Mouse (Mus musculus): ENCODE data around the gene Ltb. TPM values are rescaled to one million over a fixed set of nuclear protein-coding genes. Genes with fewer than 3 reads are reported as not detected.

Ltb gene
- polyA plus RNA-seq, 1 experiment from 2014 or later: 2.2 TPM

DNA sequence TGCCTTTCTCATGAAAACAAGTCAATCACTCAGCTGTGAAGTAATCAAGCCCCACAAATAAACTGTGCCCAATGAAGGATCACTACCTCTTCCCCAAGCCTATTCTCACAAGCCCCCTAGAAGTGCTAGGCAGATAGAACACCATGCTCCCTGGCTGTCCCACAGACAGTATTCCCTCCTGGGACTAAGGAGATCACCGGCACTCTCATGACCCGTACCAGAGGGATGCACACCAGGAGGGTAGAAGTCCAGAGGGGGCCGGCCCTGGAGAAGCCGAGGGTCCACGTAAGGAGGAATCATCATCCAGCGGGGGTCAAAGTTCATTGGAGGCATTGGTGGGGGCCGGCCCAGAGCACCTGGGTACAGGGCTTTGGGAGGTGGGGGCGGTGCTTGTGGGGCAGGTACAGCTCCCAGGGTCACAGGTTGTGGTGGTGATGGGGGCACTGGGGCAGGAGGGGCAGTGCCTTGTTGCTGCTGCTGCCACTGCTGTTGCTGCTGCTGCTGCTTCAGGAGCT is 36.5 kb upstream of the Ltb start:
- Histone ChIP-seq H3K27ac (no peak overlapping the region), H3K36me3 (peaks cover 93% of the 10 kb centered on the region), H3K4me2 (no peak overlapping the region), H3K27me3 (no peaks in the 10 kb centered on the region), H3K9ac (no peak overlapping the region), H3K9me3 (no peaks in the 10 kb centered on the region), H3K4me1 (peaks cover 13% of the 10 kb centered on the region), H3K4me3 (no peak overlapping the region)
- no peak for ATAC-seq (ENCODE audit: borderline replicate concordance, extremely low read depth, low FRiP score, low TSS enrichment)
- WGBS: 98% methylated on average over 8 of the region's 8 CpGs

DNA sequence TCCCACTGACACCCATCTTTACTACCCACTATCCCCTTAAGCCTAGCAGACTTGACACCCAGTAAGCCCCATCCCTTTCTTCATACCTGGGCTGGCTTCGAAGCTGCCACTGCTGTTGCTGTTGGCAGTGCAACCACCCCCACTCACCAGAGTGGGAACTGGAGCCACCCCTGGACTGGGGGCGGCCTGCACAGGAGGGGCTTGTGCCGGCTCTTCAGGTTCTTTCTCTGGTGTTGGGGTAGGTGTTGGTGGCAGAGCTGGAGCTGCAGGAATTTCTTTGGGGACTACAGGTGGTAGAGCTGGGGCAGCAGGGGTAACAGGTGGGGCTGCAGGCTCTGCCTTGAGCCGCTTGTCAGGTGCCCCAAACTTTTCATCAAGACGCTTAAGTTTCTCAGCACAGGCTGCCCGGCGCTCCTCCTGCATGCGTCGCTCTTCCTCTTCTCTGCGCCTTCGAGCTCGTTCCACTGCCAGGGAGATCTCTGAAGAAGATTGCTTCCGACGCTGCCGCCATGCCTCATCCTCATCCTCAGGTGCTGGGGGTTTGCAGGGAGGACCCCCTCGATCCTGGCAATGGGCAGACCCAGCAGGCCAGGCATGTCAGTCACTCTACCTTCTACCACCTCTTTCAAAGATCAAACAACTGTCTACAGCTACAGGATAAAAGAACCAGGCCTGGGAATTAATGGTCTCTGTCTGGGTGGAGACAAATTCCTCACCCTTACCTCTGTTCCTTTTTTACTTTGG is 35.2 kb upstream of the Ltb start:
- H3K4me2 ChIP-seq: no peak overlapping the region
- ATAC-seq (ENCODE audit: borderline replicate concordance, extremely low read depth, low FRiP score, low TSS enrichment): no peak

DNA sequence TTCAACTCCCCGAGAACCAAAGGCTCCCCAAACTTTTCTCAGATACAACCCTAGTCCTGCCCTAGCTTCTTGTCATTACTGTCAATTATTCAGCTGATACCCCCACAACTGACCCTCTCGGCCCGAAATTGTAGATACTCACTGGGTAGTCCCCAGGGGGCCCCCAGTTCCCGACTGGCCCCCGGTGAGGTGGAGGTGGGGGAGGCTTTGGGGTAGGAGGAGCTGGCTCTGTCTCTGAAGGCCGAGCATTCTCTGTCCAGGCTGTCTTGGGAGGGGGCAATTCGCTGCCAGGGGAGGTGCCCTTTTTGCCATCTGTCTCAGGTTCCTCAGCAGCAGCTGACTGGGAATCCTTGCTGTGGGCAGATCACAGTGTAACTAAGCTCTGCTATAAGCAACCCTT is 34.6 kb upstream of the Ltb start:
- peaks cover 74% of the 10 kb centered on the region for H3K36me3 ChIP-seq
- WGBS: 80% methylated on average over 7 of the region's 7 CpGs
- peaks cover 16% of the 10 kb centered on the region for H3K4me1 ChIP-seq
- no peak for ATAC-seq (ENCODE audit: borderline replicate concordance, extremely low read depth, low FRiP score, low TSS enrichment)
- H3K4me2 ChIP-seq: no peak overlapping the region
- H3K4me3 ChIP-seq: no peak overlapping the region
- H3K27ac ChIP-seq: no peak overlapping the region
- no peaks in the 10 kb centered on the region for H3K9me3 ChIP-seq
- no peak overlapping the region for H3K9ac ChIP-seq
- no peaks in the 10 kb centered on the region for H3K27me3 ChIP-seq

More for the DNA sequence above, 35.2 kb upstream of the Ltb start:
- no peak overlapping the region for H3K27ac ChIP-seq
- H3K9me3 ChIP-seq: no peaks in the 10 kb centered on the region
- no peak overlapping the region for H3K4me3 ChIP-seq
- peaks cover 16% of the 10 kb centered on the region for H3K4me1 ChIP-seq
- 88% methylated on average over 16 of the region's 16 CpGs for WGBS
- H3K36me3 ChIP-seq: peaks cover 80% of the 10 kb centered on the region
- no peak overlapping the region for H3K9ac ChIP-seq
- H3K27me3 ChIP-seq: no peaks in the 10 kb centered on the region

DNA sequence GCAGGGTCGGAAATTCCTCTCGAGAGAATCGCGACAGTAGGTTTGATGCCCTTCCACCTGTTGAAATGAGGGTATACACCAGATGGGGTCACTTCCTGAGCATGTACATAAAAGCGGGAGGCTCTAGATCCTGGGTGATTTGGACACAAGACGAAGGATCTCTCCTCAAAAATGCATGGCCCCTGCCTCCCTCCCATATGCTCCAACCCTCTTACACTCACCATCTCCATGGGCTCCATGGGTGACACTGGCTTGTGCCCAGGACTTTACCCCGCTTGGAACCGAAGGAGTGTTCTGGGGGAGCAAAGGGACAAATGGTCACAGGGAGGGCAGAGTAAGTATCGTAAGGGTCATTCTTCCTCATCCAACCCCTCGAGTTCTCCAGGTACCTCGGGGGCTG is 32.8 kb upstream of the Ltb start:
- Histone ChIP-seq H3K4me3 (no peak overlapping the region), H3K4me2 (no peak overlapping the region), H3K9ac (no peak overlapping the region)

DNA sequence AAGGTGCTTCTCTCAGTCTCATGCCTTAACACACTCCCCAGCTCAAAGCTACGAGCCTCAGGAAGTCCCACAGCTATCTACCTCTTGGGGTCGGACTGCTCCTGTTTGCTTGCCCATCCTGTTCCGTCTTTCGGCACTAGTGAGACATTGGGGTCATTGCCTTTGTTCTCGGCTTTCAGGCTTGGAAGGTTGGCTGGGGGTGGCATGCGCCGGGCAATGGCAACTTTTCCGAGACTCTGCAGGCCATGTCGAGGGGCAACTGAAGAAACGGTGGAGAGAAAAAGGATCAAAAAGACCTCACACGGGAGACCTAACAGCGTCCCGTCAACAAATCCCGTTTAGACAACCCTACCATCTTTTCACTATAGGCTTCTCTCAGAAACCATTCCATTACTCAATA is 32.1 kb upstream of the Ltb start:
- no peak for ATAC-seq (ENCODE audit: borderline replicate concordance, extremely low read depth, low FRiP score, low TSS enrichment)
- peak overlapping the region; percentile 89 for H3K4me2 ChIP-seq
- peaks cover 49% of the 10 kb centered on the region for H3K36me3 ChIP-seq
- H3K9me3 ChIP-seq: no peaks in the 10 kb centered on the region
- peak overlapping the region; percentile 97; the same call in 1 of the 2 replicates for H3K9ac ChIP-seq
- H3K4me1 ChIP-seq: peaks cover 29% of the 10 kb centered on the region
- 52% methylated on average over 14 of the region's 14 CpGs for WGBS
- no peaks in the 10 kb centered on the region for H3K27me3 ChIP-seq
- H3K27ac ChIP-seq: no peak overlapping the region
- peak overlapping the region; percentile 90 for H3K4me3 ChIP-seq

More for the DNA sequence above, 32.8 kb upstream of the Ltb start:
- no peaks in the 10 kb centered on the region for H3K27me3 ChIP-seq
- H3K27ac ChIP-seq: no peak overlapping the region
- H3K36me3 ChIP-seq: peaks cover 56% of the 10 kb centered on the region
- no peaks in the 10 kb centered on the region for H3K9me3 ChIP-seq
- 80% methylated on average over 11 of the region's 11 CpGs for WGBS
- peaks cover 25% of the 10 kb centered on the region for H3K4me1 ChIP-seq
- no peak for ATAC-seq (ENCODE audit: borderline replicate concordance, extremely low read depth, low FRiP score, low TSS enrichment)

DNA sequence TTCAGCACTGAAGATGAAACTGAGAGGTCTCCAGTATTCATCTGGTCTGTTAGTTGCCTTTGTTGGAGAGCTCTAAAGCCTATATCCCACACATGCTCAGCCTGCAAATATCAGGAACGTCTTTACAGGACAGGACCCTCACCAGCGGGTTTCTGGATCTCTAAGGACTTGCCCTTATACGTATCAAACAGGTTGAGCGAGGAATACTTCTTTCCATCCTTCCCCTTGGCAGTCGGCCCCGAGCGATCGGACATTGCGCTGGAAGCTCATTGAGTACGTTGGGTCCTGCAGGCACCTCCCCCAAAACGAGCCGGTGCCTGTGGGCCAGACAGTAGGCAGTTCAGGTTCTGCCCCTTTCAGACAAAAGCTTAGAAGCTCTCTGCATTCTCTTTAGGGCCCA is 31.5 kb upstream of the Ltb start:
- Histone ChIP-seq H3K27ac (no peak overlapping the region), H3K9me3 (no peaks in the 10 kb centered on the region), H3K4me1 (peaks cover 29% of the 10 kb centered on the region), H3K36me3 (peaks cover 43% of the 10 kb centered on the region), H3K9ac (peak overlapping the region; percentile 97), H3K4me3 (peak overlapping the region; percentile 90), H3K4me2 (peak overlapping the region; percentile 89), H3K27me3 (no peaks in the 10 kb centered on the region)
- ATAC-seq (ENCODE audit: borderline replicate concordance, extremely low read depth, low FRiP score, low TSS enrichment): no peak
- WGBS: 16% methylated on average over 12 of the region's 12 CpGs

DNA sequence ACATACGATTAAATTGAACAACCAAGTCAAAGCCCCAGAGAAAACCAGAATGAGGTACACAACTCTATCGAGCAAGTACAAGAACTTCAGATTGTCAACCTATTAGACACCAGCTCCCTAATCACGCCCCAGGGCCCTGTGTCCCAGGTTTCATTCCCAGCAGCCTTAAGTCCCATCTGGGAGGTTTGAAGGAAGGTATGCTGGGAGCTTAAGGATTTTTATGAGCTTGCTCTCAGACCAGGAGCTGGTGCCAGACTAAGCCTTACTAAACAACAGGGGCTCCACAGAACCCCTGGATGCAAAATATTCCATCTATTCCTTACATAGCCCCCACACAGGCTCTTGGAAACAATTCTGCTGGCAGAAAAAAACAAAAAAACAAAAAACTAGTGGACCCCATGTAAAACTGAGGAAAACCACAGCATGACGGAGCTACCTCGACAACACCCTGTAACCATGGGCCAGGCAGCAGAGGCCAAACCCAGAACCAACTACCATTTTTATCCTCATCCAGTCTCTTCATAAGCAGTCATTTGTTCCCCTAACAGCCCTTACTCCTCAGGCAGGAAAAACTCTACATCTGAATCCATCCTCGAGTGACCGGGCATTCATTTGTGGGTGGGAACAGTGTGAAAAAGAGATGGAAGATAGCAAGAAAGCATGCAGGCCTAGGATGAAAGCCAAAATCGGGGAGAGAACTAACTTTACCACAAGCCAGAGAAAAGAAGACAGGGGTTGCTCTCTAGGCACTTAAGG is 30.7 kb upstream of the Ltb start:
- peak overlapping the region; percentile 94 for H3K27ac ChIP-seq
- no peaks in the 10 kb centered on the region for H3K27me3 ChIP-seq
- H3K9ac ChIP-seq: peak overlapping the region; percentile 97
- H3K9me3 ChIP-seq: no peaks in the 10 kb centered on the region
- 5% methylated on average over 8 of the region's 8 CpGs for WGBS
- H3K4me1 ChIP-seq: peaks cover 29% of the 10 kb centered on the region
- H3K4me2 ChIP-seq: peak overlapping the region; percentile 89
- H3K4me3 ChIP-seq: peak overlapping the region; percentile 90
- peaks cover 35% of the 10 kb centered on the region for H3K36me3 ChIP-seq
- ATAC-seq (ENCODE audit: borderline replicate concordance, extremely low read depth, low FRiP score, low TSS enrichment): no peak

DNA sequence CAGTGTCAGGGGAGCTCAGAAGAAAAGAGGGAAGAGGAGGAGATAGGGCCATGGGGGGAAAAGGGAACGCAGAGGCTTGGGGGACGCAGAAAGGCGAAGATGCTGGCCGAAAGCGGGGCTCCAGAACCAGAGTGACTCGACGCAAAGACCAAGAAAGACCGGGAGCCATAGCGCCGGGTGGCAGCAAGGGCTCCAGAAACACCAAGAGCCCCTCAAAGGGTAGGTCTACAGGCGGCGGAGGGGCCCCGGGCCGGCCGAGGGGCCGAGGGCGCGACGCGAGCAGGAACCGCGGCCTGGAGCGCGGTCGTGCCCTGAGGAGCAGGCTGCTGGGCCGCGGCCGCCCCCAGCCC is 30.0 kb upstream of the Ltb start:
- peak overlapping the region; percentile 90 for H3K4me3 ChIP-seq
- H3K9ac ChIP-seq: peak overlapping the region; percentile 97
- 0% methylated on average over 14 of the region's 28 CpGs for WGBS
- peaks cover 29% of the 10 kb centered on the region for H3K4me1 ChIP-seq
- H3K27ac ChIP-seq: peak overlapping the region; percentile 94
- ATAC-seq (ENCODE audit: borderline replicate concordance, extremely low read depth, low FRiP score, low TSS enrichment): no peak
- no peaks in the 10 kb centered on the region for H3K9me3 ChIP-seq
- H3K4me2 ChIP-seq: peak overlapping the region; percentile 89
- no peaks in the 10 kb centered on the region for H3K27me3 ChIP-seq
- peaks cover 28% of the 10 kb centered on the region for H3K36me3 ChIP-seq

DNA sequence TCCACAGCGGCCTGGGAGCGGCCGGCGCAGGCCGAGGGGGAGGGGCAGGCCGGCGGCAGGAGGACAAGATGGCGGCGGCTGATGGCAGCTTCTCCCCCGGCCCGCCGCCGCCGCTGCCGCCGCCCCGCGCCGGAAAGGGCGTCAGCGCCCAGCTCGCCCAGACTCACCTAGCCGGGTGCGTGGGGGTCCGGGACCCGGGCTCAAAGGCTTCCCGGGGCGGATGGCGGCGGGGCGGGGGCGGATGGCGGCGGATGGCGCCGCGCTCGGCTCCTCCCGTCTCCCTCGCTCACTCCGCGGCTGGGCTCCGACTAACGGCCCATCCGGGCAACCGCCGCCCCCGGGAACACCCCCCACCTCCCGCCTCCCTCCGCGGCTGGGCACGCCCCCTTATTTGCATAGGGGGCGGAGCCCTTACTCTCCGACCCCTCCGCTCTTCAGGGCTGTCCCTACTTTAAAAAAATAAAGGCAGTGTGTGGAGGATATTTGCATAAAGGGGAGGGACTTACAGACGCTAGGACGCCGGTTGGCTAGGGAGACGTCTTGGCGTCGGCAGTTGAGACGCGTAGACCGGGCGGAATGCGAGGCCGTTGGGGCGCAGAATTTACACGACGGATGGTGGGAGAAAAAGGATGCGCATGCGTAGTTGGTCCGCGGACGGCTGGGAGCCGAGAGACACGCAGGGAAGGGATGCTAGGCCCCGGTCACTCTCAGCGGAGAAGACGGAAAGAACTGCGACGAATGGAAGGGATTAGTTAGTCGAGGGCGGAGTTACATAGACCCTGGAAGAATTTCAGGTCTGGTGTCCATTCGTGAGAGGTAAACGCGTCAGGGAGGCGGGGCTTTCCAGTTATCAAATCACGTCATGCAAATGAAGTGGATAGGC is 29.4 kb upstream of the Ltb start, which contains the start of gene Prrc2a:
Gene Prrc2a (minus strand): TSS at position 330 of the 883 bp plus-strand sequence.
- under 1% methylated on average over 54 of the region's 89 CpGs for WGBS
- H3K9me3 ChIP-seq: no peaks in the 10 kb centered on the region

DNA sequence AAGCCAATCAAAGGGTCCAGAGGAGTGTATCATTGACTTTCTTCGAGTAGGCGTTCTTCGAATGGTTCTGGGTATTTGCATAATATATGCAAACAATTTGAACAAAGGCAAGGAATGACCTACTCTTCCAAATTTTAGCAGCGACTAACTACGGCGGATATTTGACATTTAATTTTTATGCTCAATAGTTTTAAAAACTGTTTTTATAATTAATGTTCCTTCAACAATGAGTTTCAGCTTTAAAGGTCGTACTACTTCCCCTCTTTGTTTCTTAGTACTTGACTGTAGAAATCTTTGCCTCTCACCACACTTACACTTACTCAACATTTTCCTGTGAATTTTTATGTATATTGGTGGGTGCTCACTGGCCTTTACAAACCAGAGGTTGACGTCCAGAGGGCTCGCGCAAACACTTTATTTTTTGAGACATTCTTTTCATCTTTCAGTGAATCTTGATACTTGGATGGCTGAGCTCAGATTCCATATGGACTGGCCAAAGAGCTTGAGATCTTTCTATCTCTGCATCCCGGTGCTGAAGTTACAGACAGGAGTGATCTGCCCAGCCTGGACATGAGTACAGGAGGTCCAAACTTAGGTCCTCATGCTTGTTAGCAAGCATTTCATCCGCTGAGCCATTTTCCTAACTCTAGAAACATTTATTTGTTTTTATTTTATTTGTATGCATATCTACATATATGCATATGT is 28.6 kb upstream of the Ltb start:
- no peaks in the 10 kb centered on the region for H3K27me3 ChIP-seq
- WGBS: 17% methylated on average over 12 of the region's 12 CpGs
- peak; percentile 85 for ATAC-seq (ENCODE audit: borderline replicate concordance, extremely low read depth, low FRiP score, low TSS enrichment)
- H3K27ac ChIP-seq: peak overlapping the region; percentile 100
- H3K4me2 ChIP-seq: peak overlapping the region; percentile 58
- H3K4me1 ChIP-seq: peaks cover 29% of the 10 kb centered on the region
- H3K9me3 ChIP-seq: no peaks in the 10 kb centered on the region
- H3K9ac ChIP-seq: peak overlapping the region; percentile 59
- peak overlapping the region; percentile 90 for H3K4me3 ChIP-seq
- H3K36me3 ChIP-seq: peaks cover 14% of the 10 kb centered on the region

More for the DNA sequence above, 29.4 kb upstream of the Ltb start, which contains the start of gene Prrc2a:
- H3K27ac ChIP-seq: peak within 1 kb of the TSS; percentile 100
- peaks cover 22% of the 10 kb centered on the region for H3K36me3 ChIP-seq
- H3K4me2 ChIP-seq: peak within 1 kb of the TSS; percentile 89
- peaks cover 29% of the 10 kb centered on the region for H3K4me1 ChIP-seq
- no peaks in the 10 kb centered on the region for H3K27me3 ChIP-seq
- peak within 1 kb of the TSS; percentile 97 for H3K9ac ChIP-seq
- peak; percentile 98 for ATAC-seq (ENCODE audit: borderline replicate concordance, extremely low read depth, low FRiP score, low TSS enrichment)
- H3K4me3 ChIP-seq: peak within 1 kb of the TSS; percentile 90

Measured in lung, embryonic 15.5 days (tissue).